Mouse (Mus musculus) c-Kit-negative CD71-positive TER-119-positive erythroid progenitor cells, embryonic 14.5 days (primary cell): ENCODE measurements at regions not wholly inside any gene's neighbourhood (a gene's known extent, or its start where the extent isn't known, plus 50 kb on each side); places are given as distances from the start of the nearest gene placed in this dataset.

ENCODE experiments used
- DNase-seq: peaks from one replicate; pipeline ENCODE4 v3.0.0-alpha.2; 2013; ENCODE audit warnings: low read depth, low spot score

DNA sequence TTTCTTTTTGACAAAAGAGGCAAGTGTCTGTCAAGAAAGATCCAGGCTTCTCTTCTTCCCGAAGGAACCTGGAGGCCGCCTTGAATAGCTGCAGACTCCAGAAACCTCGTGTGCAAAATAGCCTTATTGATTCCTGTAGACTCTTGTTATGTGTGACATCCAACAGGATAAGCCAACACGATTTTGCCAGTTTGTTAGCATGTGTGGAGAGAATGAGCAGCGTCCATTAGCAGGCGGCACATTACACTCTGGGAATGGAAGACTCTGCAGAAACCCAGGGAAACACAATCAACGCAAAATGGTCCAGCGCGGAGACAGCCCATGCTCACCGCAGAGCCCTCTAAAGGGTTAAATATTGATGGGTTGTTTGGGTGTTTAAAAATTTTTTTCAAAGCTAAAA is 1014.9 kb downstream of the Adgrl2 start:
- no peak for DNase-seq

DNA sequence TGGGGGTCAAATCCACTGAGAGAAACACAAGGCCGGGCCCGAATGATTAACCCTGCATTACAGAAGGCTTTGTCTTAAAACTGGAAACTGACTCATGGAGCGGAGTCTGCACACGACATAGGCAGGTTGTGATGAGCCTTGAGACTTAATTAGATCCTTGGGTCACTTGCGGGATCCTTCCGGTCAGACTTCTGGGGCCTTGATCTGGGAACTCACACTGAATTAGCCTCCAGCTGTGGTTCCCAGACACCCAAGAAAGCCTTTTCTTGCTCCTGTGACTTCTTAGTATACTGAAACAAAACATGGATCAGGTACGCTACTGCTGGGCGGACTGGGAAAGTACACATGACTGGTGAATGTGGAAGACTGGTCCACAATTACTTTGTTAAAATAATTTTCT is 1015.8 kb downstream of the Adgrl2 start:
- DNase-seq = no peak

- no peak for DNase-seq
Measured at GRCm38 (mm10) chr3:147968271-147968670, 1022.1 kb downstream of the Adgrl2 start.

GRCm38 (mm10) chr3:147967866-147968265 is 1022.5 kb downstream of the Adgrl2 start:
- DNase-seq = no peak

GRCm38 (mm10) chr3:147967261-147967660 is 1023.1 kb downstream of the Adgrl2 start:
- no peak for DNase-seq

DNA sequence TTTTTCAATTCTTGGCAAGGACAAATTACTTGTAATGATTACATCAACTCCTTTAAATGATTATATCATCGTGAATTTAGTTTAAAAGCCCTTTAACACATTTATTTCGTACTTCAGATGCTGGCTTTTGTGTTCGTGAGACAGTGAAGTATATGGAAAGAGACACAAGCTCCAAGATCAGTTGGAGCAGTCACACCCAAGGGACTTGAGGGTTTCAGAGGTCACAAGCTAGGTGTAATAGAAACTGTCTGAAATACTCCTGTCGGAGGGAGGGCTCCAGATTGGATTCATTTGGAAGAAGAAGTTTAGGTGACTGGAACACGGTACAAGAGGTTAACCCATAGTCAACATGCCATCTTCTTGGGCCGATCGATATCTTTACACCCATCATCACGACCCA is 1023.5 kb downstream of the Adgrl2 start:
- no peak for DNase-seq

- no peak for DNase-seq
Measured at GRCm38 (mm10) chr3:147966379-147966778, 1024.0 kb downstream of the Adgrl2 start.

DNA sequence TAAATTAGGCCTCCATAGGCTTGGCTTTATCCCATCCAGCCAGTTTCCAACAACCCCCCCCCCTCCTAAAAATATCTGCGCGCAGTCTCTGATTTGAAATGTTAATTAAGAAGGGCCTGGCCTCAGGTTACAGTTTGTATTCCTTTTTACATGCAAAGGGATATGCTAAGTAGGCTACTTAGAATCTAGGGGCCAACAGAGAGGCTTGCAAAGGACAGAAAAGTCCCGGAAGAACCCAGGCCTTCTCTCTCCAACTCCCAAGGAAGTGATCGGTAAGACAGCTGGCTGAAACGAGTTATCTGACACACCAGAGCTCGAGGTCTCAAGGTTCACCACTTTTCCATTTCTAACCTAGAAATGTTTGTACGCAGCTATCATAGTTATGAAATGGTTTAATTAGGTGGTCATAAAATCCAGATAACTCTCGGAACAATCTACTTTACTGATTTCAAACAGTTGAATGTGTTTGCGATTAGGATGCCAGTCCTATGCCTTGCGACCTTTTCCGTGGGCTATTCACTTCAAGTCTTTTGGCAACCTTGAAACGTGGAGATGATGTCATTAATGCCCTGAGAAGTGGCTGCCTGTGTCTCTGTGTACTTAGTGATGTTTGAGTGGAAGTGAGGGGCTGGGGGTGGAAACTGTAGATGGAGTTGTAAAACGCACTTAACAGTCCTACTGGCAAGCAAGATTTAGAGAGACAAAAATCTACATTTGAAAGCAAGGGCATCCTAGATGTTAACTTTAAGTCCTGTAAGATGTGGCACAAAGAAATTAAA is 1026.5 kb downstream of the Adgrl2 start:
- no peak for DNase-seq

- DNase-seq = no peak
Measured at GRCm38 (mm10) chr3:147948041-147948592, 1042.2 kb downstream of the Adgrl2 start.

GRCm38 (mm10) chr3:147943314-147943713 is 1047.0 kb downstream of the Adgrl2 start:
- DNase-seq = no peak

GRCm38 (mm10) chr3:147930811-147931251 is 1059.5 kb downstream of the Adgrl2 start:
- no peak for DNase-seq

GRCm38 (mm10) chr3:147920181-147920580 is 1068.0 kb downstream of the Ttll7 start:
- no peak for DNase-seq

DNA sequence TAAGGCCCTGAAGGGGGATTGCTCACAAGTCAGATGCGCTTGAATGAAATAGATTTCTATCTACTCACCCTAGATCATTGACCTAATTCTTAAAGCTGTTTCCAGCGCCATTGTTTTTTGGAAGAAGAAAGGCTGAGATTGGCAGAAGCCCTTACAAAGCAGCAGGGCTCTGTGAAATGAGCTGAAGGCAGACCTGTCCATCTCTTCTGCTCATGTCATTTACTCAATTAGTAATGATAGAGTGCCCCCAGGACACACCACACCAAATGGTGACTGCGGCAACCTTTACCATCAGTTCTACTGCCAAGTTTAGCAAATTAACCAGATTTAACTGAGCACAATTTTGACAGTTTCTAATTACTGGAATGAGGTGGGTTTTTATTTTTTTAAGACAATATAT is 1067.5 kb downstream of the Ttll7 start:
- DNase-seq = no peak

DNA sequence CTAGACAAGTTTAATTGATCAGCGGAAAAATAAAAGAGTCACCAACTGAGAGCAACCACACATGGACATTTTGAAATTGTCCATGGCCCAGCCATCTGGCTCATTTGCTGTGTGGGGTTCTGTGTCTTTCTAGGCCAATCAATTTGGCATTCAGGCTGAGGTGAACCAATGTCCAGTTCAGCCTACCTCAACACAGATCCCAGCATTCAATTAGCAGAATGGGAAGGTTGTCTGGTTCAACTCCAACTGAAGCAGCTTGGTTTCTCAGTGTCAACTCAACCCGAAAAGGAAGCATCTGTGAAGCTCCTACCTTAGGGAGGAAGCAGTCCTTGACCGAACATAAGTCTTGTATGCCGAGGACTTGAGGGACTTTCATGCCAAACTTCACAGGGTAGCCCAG is 1067.0 kb downstream of the Ttll7 start:
- no peak for DNase-seq

GRCm38 (mm10) chr3:147896751-147897150 is 1044.6 kb downstream of the Ttll7 start:
- no peak for DNase-seq

- DNase-seq = no peak
Measured at GRCm38 (mm10) chr3:147891682-147892081, 1039.5 kb downstream of the Ttll7 start.

DNA sequence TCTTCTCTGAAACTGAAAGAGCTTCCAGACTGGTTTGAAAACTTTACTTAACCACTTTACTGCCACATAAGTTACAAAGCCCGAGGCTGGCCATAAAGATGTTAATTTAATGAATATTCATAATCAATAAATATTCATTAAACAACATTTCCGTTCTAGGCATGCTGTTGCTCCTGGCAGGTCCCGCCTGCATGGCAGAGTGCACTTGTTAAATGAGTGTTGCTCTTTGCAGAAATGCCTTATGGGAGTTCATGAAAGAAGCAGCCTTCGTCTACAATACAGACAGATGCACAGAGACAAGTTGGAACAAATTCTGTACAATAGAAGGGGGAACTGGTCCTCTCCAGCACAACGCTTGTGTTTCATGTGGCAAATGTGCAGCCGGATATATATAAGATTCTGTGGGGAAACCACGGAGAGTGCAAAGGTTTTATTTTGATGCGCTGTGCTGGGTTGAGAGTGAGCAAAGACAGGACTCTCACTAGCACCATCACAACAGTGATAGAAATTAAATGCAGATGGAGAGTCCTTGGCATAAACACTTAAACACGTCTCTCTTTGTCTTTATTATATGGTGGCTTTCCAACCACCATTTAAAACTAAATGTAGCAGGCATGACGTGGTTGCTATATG is 1034.2 kb downstream of the Ttll7 start:
- DNase-seq = no peak

DNA sequence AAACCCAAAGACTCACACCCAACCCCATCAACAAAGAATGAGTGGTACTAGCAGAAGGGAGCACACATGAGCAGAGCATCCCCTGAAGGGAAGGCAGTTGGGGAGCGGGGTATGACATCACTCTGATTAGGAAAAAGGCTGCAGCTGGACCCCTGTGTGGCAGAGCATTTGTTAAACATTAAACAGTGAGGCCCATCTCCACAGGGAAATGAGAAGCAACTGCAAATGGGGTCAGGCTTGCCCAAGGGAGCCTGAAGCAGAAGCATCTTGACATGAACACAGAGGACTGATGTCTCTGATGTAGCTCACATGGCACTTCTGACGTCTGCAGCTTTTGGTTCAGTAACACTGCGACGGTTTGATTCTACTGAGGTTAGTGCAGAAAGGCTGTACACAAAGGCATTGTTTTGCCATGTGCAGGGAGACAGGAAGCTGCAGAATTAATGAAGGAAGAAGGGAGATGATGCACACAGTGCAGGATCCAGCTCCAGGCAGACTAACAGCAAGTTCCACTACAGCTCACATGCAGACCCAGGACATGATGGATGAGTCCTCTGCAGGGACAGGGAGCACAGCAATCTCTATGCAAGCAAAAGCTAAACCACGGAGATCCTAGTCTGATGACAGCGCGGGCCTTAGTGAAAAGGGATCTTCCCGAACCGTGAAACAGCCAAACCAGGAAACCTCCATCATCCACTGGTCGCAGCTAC is 1030.9 kb downstream of the Ttll7 start:
- DNase-seq = no peak

GRCm38 (mm10) chr3:147878690-147879089 is 1026.5 kb downstream of the Ttll7 start:
- no peak for DNase-seq

- no peak for DNase-seq
Measured at GRCm38 (mm10) chr3:147868281-147868680, 1016.1 kb downstream of the Ttll7 start.

DNA sequence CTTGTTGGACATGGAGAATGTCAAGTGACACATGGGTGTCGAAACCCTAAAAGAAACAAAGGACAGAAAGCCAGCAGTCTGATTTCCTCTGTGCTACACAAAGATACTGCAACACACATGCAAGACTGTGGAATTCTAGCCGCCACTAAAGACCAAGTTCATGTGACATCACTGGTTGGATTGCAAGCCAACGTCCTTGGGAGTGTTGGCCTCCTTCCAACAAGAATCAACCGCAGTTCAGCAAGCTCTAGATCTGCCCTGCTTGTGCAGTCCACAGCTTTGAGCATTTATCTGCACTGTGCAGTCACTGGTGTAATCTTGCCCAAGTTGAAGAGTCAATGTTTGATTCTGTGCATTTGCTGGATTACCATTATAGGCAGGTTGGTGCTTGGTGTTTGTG is 1001.2 kb downstream of the Ttll7 start:
- DNase-seq = no peak

GRCm38 (mm10) chr3:147852830-147853229 is 1000.7 kb downstream of the Ttll7 start:
- no peak for DNase-seq
